Mouse (Mus musculus) heart, postnatal 10 days (tissue): ENCODE measurements around the gene Rpl12. TPM values are rescaled to one million over a fixed set of nuclear protein-coding genes. Genes with fewer than 3 reads are reported as not detected.

Experiments used
- total RNA-seq, 2 experiments: library from RNA; stranded (reverse); gene quantifications; 2 replicates each; pipeline ENCODE4 v1.2.3; 2021

Rpl12 gene
- total RNA-seq, 2 experiments from 2014 or later = 94.4 to 121 TPM

Other genes starting within 250 kb of the Rpl12 start
- gene Cdk9, start 248.5 kb upstream of the Rpl12 start, total RNA-seq = 10 to 100 TPM; 35.4 to 37.6 TPM
- gene Sh2d3c, start 240.5 kb upstream of the Rpl12 start, total RNA-seq = 10 to 100 TPM; 45.3 to 47.1 TPM
- gene 6330409D20Rik, start 220.5 kb upstream of the Rpl12 start, total RNA-seq = not detected
- 10 to 100 TPM; 14.4 to 16.4 TPM for gene Tor2a, start 204.3 kb upstream of the Rpl12 start, total RNA-seq
- gene Ttc16, start 185.9 kb upstream of the Rpl12 start, total RNA-seq = not detected
- gene Ptrh1, start 185.8 kb upstream of the Rpl12 start, total RNA-seq = 1 to 10 TPM; 1.7 to 3.3 TPM
- under 1 TPM in 1 of 2 experiments, not detected in 1; 0.14 TPM for gene Cfap157, start 177.1 kb upstream of the Rpl12 start, total RNA-seq
- 10 to 100 TPM; 25.4 to 25.7 TPM for gene Stxbp1, start 114.3 kb upstream of the Rpl12 start, total RNA-seq
- gene Fam129b, start 85.4 kb upstream of the Rpl12 start, total RNA-seq = 10 to 100 TPM; 40.4 to 46.2 TPM
- 10 to 100 TPM; 10.7 to 16.2 TPM for gene Lrsam1, start 55 bp downstream of the Rpl12 start, total RNA-seq
- 10 to 100 TPM; 17.3 to 17.9 TPM for gene Slc2a8, start 20.5 kb downstream of the Rpl12 start, total RNA-seq
- gene Garnl3, start 170.1 kb downstream of the Rpl12 start, total RNA-seq = 1 to 10 TPM; 9.2 to 9.9 TPM